In the genomic region with DNA sequence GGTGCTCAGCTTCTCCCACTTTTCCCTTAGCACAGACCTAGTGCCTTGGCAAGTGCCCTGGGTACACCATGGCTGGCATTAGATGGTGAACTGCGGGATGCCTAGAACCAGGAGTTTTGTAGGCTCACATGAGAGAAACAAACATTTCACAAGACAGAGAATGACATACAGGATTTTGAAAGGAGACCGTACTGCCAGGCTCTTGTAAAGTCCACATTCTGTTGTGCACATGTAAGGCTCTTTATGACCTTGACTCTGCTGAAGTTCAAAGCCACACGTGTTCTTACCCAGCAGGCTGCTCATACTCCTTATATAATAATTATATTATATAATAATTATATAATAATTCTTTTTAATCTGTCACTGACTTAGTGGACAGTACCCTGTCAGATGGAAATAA, we compare ENCODE assay signal across 28 mouse cellular contexts.
"Had no signal": no experiment of that assay in that cellular context is flagged by ENCODE, and none has a peak within 500 bp of the region (broad histone marks: within the 10 kb centered on the region; RNA-seq: fewer than 3 reads in every experiment).

No protein-coding gene starts in this region.

- DNase-seq: cerebellum, adult 18-20 months; cerebellum, adult 2 months; cerebellum, adult 8-10 months; cerebellum, adult 9-10 months; cerebellum, adult 9-11 months; cerebellum, postnatal 10 days; cerebellum, postnatal 14 days; cerebellum, postnatal 25 days; cerebellum, postnatal 36 days; embryo, embryonic 11 days; forebrain, postnatal 0 days; gastrocnemius, adult 2 months; gastrocnemius, postnatal 10 days; gastrocnemius, postnatal 14 days; gastrocnemius, postnatal 25 days; gastrocnemius, postnatal 36 days; heart, adult 18-20 months had no signal

- H3K9ac ChIP-seq: embryonic facial prominence, embryonic 12.5 days; embryonic facial prominence, embryonic 13.5 days; embryonic facial prominence, embryonic 15.5 days; forebrain, embryonic 12.5 days; forebrain, embryonic 13.5 days; forebrain, embryonic 15.5 days; forebrain, postnatal 0 days had no signal

- ATAC-seq: forebrain, embryonic 13.5 days; forebrain, embryonic 14.5 days; forebrain, embryonic 15.5 days; forebrain, embryonic 16.5 days; forebrain, postnatal 0 days had no signal

- H3K4me1 ChIP-seq: embryonic facial prominence, embryonic 15.5 days had no signal

- H3K27me3 ChIP-seq: embryonic facial prominence, embryonic 12.5 days; embryonic facial prominence, embryonic 13.5 days; embryonic facial prominence, embryonic 15.5 days; forebrain, embryonic 12.5 days; forebrain, embryonic 13.5 days; forebrain, embryonic 15.5 days had no signal

- H3K4me2 ChIP-seq: embryonic facial prominence, embryonic 12.5 days; embryonic facial prominence, embryonic 13.5 days; embryonic facial prominence, embryonic 15.5 days; forebrain, embryonic 12.5 days; forebrain, embryonic 13.5 days; forebrain, embryonic 15.5 days had no signal

- H3K4me3 ChIP-seq: embryonic facial prominence, embryonic 10.5 days; embryonic facial prominence, embryonic 12.5 days; embryonic facial prominence, embryonic 13.5 days; embryonic facial prominence, embryonic 15.5 days; erythroblast, embryonic 14.5 days; forebrain, embryonic 10.5 days; forebrain, embryonic 12.5 days; forebrain, embryonic 13.5 days; forebrain, embryonic 15.5 days; gastrocnemius, adult 2 months had no signal

- H3K27ac ChIP-seq: embryonic facial prominence, embryonic 10.5 days; embryonic facial prominence, embryonic 12.5 days; embryonic facial prominence, embryonic 13.5 days; embryonic facial prominence, embryonic 15.5 days; forebrain, embryonic 10.5 days; forebrain, embryonic 12.5 days; forebrain, embryonic 13.5 days; forebrain, embryonic 15.5 days; gastrocnemius, adult 2 months had no signal

- H3K9me3 ChIP-seq: embryonic facial prominence, embryonic 10.5 days; embryonic facial prominence, embryonic 12.5 days; embryonic facial prominence, embryonic 13.5 days; embryonic facial prominence, embryonic 15.5 days; forebrain, embryonic 10.5 days; forebrain, embryonic 12.5 days; forebrain, embryonic 13.5 days; forebrain, embryonic 15.5 days had no signal

- H3K36me3 ChIP-seq: embryonic facial prominence, embryonic 10.5 days; embryonic facial prominence, embryonic 12.5 days; embryonic facial prominence, embryonic 13.5 days; embryonic facial prominence, embryonic 15.5 days; forebrain, embryonic 10.5 days; forebrain, embryonic 12.5 days; forebrain, embryonic 15.5 days had no signal
